Mouse (Mus musculus) heart, postnatal 0 days (tissue): Measurements from ENCODE around the gene Kansl3.

Experiments
- CTCF ChIP-seq: IDR thresholded peaks from 2 replicates; pipeline ENCODE4 v1.5.1; 2016; ENCODE audit warnings: antibody characterized with exemption, control low read depth, low read depth
- EP300 ChIP-seq: IDR thresholded peaks from 2 replicates; pipeline ENCODE4 v1.6.1; 2016; ENCODE audit warnings: antibody characterized with exemption, low read depth

- TF ChIP-seq EP300 (no peak), CTCF (no peak)
These were observed 64.2 kb downstream of the Kansl3 start for GRCm38 (mm10) chr1:36304764-36305163.
